Mouse (Mus musculus) yolk sac, embryonic 10.5 days (tissue): ENCODE data around the gene Zbtb20.

ENCODE experiments used
- DNase-seq: peaks from one replicate; pipeline ENCODE4 v3.0.0-alpha.2; 2017; ENCODE audit warnings: low spot score

The Zbtb20 gene

DNA sequence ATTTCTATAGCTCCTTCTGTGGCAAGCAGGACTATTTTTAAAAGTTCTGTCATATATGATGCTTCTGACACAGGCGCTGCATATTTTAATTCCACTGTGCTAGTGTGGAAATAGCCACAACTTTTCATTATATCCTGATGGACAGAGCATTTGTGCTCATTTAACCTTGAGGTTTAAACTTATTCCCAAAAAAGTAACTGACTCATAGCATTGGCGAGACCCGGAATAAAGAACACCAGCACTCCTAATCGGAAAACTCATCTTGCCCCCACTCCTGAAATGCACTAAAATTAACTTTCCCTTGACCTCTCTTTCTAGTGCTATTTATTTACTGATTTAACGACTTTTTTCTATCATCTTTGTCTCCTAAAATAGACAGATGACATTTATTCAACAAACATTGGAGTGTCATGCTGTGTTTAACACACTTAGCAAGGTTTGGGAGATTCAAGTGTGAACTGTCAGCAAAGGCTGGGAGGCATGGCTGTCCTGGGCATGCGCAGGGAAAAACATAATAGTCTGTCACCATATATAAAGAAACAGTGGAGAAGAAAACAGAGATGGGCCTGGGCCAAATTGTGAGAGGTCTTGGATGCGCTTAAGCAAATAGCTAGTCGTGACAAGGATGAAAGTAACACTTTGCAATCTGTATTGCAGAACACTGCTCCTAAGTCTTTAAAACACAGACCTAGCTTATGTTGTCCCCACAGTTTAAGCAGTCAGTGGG is 580.9 kb downstream of the Zbtb20 start:
- no peak for DNase-seq

DNA sequence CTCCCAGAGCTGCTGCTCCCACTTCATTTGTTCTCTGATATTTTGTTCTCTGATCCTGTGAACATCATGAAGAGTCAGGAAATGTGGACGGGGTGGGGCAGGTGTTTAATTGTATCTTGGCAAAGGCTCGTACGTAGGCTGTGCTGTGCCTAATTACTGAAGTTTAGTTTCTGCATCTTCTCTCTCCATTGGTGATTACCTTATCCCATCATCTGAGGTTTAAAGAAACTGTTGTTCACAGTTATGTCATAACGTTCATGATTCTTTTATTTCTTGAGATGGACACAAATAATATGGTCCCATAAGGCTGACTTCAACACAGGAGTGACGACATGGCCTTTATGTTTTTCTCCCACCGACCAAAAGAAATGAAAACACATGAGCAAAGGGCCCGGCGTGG is 582.1 kb downstream of the Zbtb20 start:
- DNase-seq = no peak

DNA sequence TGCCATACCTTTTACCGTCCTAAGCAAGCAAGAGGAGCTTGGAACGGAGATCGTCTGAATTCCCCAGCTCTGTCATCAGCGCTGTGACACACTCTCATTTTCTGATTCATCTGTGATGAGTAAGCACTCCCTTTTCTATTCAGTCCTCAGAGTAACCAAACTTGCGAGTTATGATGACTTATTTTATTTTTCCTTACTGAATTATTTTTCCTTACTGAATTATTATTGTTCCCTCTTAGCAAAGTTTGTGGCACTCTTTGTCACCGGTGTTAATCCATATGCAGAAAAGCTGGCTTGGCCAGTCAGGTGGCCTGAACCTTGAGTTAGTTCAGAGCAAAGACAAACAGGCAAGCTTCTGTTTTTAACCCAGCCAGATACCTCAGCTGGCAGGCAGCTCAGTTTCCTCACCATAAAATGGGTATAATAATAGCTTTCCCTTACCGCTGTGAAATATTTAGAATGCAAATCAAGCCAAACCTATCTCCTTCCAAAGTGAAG is 583.1 kb downstream of the Zbtb20 start:
- DNase-seq = no peak

DNA sequence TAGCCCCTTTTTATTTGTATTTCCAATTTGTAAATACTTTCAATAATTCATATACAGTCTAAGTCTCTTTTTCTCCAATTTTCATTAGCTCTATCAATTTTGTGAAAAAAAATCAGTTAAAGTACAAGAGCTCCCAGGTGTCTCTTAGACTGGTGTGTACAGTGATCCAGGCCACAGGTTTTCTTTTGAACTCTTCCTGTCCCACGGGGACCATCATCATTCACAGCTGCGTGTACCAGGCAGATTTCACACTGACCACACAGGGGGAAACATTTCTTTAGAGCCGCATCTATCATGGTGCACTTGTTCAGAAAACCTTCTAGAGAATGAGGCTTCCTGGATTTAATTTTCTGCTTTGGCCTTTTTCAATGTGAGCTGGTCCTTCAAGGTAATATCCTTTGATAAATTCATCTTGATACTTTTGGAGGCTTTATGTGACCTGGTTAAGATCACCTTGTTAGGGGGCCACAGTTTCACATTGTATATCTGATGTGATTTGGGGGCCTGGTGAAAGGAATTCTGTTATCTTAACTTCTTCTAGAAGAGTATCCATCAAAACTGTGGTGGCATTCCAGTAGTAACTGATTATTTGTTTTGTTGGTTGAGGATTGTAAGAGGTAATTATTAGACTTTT is 586.2 kb downstream of the Zbtb20 start:
- DNase-seq = no peak

DNA sequence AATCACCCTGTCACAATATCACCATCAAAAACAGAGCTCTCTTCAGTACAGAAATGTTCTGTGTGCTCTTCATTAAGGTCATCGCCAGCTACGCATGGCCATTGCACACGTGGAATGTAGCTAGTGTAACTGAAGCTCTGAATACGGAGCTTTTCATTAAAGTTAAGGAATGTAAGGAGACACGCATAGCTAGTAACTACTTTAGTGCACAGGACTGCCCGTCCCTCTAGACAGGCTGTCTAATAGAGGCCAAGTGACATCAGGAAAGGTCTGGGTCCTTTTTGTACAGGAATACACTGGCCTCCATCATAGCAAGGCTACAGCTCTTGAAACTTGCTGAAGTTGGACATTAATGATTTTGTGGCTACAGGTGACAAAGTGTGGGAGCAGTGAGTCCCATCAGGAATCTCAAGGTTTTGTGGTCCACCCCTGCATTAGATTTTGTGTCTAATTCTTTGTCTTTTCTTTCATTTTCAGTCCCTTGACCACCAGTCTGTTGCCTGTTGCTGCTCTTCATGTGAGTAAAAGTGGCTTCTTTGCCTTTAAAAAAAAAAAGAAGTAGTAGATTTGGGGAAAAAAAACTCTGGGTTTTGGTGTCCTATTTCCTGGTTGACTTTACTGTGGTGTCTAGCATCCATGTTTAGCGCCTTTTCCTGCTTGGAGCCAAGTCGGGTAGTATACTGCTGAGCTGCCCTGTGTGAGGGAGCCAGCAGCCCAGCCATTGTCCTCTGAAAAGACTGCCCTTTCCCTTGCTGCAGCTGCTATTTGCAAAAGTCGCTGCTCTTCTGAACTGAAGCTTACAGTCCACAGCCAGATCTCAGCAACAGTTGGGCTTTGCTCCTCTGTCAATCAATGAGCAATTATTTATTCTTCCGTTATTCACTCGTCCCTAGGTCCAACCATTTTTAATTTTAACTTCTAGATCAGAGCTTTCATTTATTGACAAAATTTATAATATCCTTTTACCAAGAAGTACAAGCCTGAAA is 587.1 kb downstream of the Zbtb20 start:
- DNase-seq = no peak

DNA sequence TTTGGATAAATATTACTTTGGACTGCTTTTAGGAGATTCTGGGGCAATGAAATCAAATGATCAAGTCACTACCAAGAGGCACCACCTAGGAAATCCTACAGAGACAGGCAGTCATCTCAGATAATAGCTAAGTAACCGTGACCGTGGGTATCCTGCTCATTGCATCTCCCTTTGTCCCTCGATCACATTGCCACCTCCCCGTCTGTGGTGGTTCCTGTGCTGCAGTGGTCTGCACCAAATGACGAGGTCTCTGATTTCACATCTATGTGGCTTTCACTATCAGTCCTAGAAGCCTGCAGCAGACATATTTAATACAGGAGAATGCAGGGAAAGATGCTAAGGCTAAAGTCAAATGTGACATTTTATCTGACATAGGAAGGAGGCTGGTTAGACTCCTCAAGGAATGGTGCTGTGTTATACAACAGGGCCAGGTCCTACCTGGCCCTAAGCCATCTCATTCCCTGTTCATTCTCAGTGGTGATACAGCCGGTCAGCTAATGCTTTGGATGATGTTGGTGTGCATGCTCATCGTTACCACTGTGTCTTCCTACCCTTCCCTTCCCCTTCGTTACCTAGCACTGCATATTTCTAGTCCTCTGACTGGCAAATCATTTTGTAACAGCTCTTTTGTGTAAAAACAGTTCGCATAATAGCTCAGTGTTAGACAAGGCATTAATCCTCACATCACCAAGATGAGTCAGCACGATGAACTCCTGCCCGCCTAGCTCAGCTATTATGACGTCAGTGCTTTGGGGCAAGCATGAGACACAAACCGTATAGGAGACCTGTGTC is 588.2 kb downstream of the Zbtb20 start:
- DNase-seq = no peak

DNA sequence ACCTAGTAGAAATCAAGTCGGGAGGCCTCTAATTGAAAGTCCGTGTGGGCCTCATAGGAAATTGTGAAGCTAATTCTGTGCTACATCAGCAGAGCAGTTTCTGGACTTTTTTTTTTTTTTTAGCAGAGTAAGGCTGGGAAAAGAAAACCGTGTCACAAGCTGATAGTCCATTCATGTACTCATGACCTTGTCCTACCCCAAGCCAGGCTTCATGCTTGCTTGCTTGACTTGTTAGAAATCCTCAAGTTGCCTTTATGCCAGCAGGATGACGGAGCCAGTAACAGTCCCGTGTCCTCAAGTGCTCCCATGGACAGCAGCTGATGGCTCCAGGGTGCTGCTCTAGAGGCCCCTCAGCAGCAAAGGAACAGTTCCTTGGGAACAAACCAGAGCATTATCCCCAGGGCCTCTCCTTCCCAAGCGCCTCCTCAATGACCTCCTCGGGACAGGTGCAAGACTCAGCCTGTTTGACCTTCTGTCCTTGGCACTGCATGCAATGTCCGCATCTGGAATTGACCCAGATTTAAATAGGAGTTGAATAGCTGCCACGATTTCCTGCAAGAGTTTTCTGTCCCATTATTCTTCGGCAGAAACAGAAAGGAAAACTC is 588.9 kb downstream of the Zbtb20 start:
- DNase-seq = no peak

DNA sequence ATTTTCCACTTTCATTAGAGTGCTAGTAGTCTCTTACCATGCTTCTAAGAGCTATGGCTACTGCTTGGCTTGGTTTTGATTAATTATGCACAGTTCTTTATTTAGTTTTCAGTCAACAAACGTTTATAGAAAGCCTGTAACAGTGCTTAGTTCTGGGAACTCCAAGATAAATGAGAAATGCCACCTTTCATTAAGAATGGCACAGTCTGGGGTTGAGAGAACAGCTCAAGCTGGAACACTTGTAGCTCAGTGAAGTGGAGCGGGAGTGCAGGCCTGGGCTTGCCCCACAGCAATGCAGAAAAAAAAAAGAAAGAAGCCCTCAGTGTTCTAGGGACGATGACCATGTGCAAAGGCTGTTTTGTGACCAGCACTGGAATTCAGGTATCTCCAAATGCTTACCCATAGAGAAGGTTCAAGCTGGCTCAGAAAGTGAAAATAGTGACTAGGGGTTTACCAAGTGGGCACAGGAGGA is 589.7 kb downstream of the Zbtb20 start:
- DNase-seq = no peak

DNA sequence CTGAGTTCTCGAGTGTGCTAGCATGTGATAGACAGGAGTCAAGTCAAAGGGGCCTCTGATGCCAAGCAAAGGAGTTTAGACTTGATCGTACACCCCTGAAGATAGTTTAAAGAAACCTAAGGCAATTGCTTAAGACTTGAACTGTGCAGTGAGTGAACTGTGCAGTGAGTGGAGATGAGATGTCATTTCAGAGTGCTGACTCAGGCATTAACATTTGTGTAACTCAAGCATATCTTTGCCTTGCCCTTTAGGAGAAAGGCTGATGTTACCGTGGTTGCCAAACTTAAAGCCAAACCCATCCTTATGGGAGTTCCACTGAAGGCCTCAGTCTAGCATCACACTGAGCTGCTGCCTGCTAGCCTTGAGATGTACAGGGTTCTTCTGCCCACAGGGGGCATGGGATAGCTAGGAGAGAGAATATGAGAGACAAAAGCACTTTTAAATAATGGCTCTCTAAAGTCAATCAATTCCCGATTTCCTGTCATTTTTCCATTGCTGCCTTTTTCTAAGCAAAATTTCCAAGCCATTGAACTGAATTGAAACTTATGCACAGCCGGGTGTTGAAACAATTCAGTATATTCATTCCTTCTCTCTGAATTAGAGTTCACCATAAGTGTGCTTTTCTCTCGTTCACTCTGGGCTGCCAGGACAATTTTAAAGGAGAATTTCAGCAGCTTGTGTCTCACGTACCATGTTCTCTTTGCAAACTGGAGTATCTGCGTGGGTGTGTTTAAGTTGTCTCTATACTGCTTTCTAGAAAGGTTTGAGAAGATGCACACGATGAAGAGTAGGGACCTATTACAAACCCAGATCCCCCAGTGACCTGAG is 590.5 kb downstream of the Zbtb20 start:
- no peak for DNase-seq

DNA sequence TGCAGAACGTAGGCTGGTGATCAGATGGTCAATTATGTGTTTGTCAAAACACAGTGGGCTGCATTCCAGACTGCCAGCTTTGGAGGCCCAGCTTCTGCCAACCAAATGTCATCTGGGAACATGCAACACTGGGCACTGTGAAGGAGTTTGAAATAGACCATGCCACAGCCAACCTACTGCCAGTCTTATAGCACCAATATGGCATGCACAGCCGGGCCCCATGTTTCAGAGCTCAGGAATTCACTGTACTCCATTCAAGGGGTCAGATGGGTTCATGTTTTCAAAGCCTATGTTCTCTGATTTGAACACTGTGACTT is 591.0 kb downstream of the Zbtb20 start:
- DNase-seq = no peak

DNA sequence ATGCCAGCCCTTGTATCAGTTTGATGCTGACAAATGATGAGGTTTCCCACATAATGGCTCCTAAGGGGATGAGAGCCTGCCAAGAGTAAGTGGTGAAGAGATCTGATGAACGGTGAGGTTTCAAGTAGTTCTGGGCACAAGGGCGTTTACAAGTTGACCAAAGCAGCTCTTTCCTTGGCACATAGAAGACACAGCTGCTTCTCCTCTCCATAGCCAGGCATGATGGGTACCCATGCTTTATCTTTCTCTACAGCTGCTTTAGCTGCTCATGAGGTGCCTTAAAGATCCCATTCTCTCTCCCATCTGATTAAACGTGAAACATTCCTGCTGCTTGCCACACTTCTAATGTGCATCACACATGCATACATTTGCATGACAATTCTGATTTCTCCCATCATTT is 595.4 kb downstream of the Zbtb20 start:
- DNase-seq = no peak

DNA sequence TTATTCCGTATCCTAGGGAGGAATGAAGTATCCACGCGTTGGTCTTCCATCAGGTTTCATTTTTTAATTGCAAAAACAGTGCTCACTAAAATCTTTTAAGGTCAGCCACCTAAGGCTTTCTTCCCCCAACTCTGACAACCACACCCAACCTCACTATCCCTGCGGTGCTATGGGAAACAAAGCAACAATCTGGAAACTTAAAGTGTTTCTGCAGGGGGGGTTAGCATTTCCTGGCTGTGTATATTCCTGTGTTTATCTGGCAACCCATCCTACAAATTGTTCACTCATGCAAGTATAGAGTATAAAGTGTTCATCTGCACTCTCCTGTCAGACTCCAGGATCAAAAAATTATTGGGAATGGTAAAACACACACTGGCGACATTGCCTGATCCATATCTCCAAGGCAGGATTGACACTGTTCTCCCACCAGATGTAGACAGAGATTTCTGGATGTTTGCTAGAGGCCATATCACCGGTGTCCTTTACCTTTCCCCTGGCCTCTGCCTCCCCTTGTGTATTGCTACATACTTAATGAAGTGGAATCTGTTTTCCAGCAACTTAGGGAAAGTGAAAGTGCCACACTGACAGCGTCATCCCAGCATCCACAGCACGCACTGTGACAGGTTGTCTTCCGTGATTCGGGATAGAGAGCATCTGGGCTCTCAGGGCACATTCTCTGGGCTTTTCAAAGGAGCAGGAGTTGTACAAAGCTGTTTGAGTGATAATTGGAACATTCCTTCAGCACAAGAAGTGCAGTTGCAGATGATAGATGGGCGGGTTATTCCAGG is 599.5 kb downstream of the Zbtb20 start:
- DNase-seq = no peak

DNA sequence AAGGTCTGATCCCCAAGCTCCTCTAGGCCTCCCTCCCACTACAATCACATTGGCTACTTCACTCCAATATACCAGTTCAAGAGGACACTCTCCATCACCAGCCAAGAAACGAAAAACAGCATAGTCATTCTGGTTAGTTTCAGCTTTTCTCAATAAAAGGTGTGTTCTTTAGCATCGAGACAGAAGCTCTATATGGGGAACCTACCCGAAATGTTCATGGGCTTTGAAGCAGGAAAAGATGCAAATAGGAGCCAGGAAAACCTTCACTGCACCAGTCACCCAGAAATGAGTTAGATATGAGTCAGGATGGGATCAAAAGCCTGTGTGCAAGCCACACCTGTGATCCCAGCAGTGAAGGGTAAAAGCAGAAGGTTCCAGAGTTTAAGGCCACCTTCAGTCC is 601.2 kb downstream of the Zbtb20 start:
- no peak for DNase-seq

DNA sequence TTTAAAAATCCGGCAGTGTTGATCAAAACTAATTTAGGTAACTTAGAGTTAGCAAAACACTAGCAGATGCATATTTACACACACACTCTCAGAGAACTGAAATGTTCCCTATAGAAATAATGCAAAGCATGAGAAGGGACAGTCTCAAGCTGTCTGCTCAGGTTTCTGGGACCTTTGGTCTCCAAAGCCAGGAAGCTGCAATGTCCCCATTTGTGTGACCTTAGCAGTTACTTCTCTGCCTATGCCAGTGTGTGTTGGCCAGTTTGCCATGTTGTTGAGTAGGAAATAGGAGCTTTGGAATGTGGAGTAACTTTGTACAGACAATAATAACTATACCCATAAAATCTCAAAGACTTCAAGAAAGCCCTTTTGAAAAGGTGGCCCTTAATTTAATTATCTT is 602.7 kb downstream of the Zbtb20 start:
- no peak for DNase-seq

DNA sequence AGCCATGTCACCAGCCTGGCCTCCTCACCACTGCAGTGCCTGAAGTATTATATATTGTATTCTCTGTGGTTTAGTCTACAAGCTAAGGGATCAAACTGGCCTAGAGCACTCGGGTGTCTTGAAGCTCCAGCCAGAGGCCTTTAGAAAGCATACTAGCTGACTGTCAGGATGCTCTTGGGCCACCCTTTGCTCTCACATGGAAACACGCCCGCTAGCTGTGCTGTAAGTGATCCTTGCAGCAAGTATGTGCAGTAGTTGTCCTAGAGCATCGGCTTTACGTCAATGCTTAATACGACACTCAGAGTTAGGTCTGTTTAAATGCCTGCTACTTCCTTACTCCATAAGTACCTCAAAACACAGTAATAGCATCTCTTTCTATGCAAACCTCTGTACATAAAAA is 604.9 kb downstream of the Zbtb20 start:
- no peak for DNase-seq

DNA sequence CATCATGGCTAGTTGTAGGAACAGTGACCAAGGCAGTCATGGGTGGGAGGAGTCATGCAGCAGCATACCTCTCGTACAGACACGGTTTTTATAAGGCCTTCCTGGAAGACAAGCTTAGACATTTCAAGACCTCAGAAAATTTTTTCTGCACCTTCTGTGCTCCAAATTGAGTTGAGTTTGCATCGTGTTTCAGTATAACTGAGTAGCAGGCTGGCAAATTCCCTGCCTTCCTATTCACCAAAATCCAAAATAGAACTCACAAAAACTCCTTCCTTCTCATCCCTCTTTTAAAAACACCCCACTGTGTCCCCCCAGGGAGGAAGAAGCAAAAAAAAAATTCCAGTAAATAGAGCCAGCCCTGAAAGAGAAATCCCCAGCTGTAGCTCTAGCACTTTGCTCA is 606.4 kb downstream of the Zbtb20 start:
- no peak for DNase-seq

DNA sequence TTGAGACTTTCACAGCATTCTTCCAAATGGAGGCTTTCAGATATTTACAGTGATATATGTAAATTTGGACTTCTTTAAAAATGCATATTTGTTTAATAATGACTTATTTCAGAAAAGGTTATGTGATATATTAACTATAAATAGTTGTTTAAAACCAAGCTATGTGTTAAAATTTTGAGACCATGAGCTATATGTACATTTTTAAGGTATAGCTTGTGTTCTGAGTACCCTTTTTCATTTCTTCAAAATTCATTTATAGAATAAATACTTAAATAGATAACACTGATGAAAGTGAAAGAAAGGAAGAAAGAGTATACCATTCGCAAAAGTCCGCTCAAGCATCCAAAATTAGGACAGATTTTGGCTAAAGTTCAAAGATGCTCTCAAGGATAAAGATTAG is 607.1 kb downstream of the Zbtb20 start:
- no peak for DNase-seq

DNA sequence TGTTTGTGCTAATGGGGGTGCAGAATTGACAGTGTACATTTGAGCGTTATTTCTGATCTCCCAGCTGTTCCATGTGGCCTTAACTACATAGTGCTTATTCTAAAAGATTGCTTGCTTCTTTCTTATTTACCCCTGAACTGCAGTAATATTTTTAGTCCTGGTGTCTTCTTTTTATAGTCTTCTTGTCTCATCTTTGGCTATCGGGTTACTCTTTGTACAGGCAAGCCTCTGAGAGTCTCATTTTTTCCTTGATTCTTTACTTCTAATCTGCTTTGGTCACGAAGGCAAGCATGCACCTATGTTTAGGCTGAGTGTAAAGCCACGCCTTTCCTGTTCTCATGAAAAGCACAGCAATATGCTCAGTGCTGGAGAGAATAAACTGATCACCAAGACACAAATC is 608.7 kb downstream of the Zbtb20 start:
- DNase-seq = no peak

DNA sequence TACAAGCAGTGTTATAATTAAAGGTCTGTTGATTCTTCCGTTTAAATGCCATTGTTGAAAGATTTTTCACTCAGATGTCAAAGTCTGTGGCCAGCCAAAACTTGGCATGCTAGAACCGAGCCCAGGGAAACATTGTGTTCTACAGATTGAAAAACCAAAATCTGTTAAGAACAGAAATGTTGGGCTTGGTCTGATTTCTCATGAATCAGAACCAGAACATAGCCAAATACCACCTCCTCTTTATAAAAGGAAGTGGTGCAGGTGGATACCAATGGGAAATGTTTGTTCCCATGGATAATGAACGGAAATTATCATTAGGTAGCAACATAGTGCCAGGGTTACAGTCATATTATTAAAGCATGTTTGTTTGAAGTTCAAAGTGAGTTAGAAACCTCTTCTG is 613.7 kb downstream of the Zbtb20 start:
- DNase-seq = no peak

DNA sequence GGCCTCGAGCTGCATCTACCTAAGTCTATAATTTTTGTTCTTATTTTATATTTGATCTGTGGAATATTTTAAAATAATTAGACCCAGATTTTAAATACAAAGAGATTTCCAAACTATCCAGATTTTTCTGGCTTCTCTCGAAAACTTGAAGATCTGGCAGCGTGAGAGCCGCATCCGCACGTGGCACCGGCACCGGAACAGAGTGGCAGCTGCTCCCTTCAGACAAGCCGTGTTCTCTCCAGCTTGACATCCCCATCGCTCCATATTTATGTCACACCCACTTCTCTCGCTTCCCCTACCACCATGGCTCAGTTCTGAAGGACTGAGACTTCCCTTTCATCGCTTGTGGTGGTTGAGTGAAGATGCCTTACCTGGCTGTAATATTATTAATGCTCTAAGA is 614.3 kb downstream of the Zbtb20 start:
- DNase-seq = no peak
